25 mouse cellular contexts compared by ENCODE assay signal in the genomic region with DNA sequence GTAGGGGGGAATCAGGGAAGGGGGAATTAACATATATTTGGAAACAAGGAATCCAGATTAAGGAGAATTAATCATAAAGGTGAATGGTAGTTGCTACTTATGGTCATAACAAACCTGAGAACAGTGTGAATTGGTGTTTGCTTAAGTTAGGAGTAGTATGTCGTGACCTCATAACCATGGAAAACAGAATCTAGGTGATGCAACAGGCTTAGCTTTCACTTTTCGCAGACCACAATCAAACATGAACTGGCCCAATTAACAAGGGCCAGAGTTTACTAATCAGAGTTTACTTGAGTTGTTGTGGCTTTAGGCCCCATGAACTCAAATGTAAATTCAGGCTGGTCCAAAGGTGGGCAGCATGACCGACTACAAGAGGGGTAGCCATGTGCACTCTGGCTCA.
DNase-seq lines count a peak whose midpoint lies in the region; ATAC-seq and TF ChIP-seq lines count a peak whose summit lies in the region.
"Had no signal": no experiment of that assay in that cellular context is flagged by ENCODE, and none has a peak within 500 bp of the region (broad histone marks: within the 10 kb centered on the region; RNA-seq: fewer than 3 reads in every experiment).

No protein-coding gene starts in this region.

- intact Hi-C loops in heart, postnatal 25 days (cut with DNase I) = no loop called here

- H3K27me3 ChIP-seq in liver, adult 2 months (ENCODE audit: control insufficient read depth, insufficient read depth, low read length) = no peaks in the 10 kb centered on the region
- H3K27me3 ChIP-seq in liver, embryonic 11.5 days (replicated peaks; ENCODE audit: control insufficient read depth, insufficient read depth, low read length) = no peaks in the 10 kb centered on the region
- H3K27me3 ChIP-seq in lung, postnatal 0 days (replicated peaks; ENCODE audit: insufficient read depth, low read length) = no peaks in the 10 kb centered on the region
- H3K27me3 ChIP-seq in CH12.LX (replicated peaks) = no peaks in the 10 kb centered on the region
- H3K27me3 ChIP-seq: embryonic facial prominence, embryonic 13.5 days; embryonic facial prominence, embryonic 15.5 days; forebrain, embryonic 12.5 days had no signal

- H3K36me3 ChIP-seq in liver, adult 2 months (ENCODE audit: control insufficient read depth, insufficient read depth, low read length) = peaks cover 2% of the 10 kb centered on the region; the same call in 1 of the 2 replicates
- peaks cover 8% of the 10 kb centered on the region; the same call in 1 of the 2 replicates for H3K36me3 ChIP-seq in liver, embryonic 11.5 days (ENCODE audit: control insufficient read depth, insufficient read depth, low read length)
- peaks cover 7% of the 10 kb centered on the region; the same call in 1 of the 2 replicates for H3K36me3 ChIP-seq in lung, postnatal 0 days (ENCODE audit: insufficient read depth, low read length)
- H3K36me3 ChIP-seq in CH12.LX (replicated peaks in 1 of 2; ENCODE audit: control insufficient read depth in 1 of 2, insufficient read depth in 1 of 2, low read length in 1 of 2) = peaks cover 63 to 88% of the 10 kb centered on the region in 2 experiments

- in situ Hi-C loops in CH12.LX (cut with MboI; ENCODE audit: low pct_ligation_motif_present, low pct_unique_long_range_greater_than_20kb, low sequenced_read_pairs) = no loop called here

- TF ChIP-seq POLR2A in liver, adult 2 months (IDR thresholded peaks at IDR 0.05; ENCODE audit: extremely low read depth, insufficient read depth, low read length) = no peak
- no peak for TF ChIP-seq POLR2A in CH12.LX (IDR thresholded peaks at IDR 0.05; ENCODE audit: low read depth, low read length)

- no peak overlapping the region for H3K4me3 ChIP-seq in liver, adult 2 months (ENCODE audit: insufficient read depth, low read depth, low read length)
- no peak overlapping the region for H3K4me3 ChIP-seq in liver, embryonic 11.5 days (ENCODE audit: low read depth, low read length)
- H3K4me3 ChIP-seq in lung, postnatal 0 days (ENCODE audit: low read depth, low read length) = no peak overlapping the region
- no peak overlapping the region for H3K4me3 ChIP-seq in CH12.LX (replicated peaks in 1 of 3; ENCODE audit: low read depth in 2 of 3, low read length in 2 of 3, poor library complexity in 1 of 3)
- H3K4me3 ChIP-seq: embryonic facial prominence, embryonic 13.5 days; embryonic facial prominence, embryonic 15.5 days; erythroblast, embryonic 14.5 days; forebrain, embryonic 10.5 days; forebrain, embryonic 12.5 days had no signal

- DNase-seq in liver, adult 2 months (ENCODE audit: extremely low read depth, low read depth, low spot score) = peak; percentile 48
- DNase-seq in liver, embryonic 11.5 days (ENCODE audit: low spot score) = no peak
- DNase-seq in lung, postnatal 0 days (ENCODE audit: low spot score) = peak; percentile 23
- DNase-seq in lung, postnatal 36 days = no peak
- no peak for DNase-seq in CH12.LX (ENCODE audit: extremely low read depth)
- no peak for DNase-seq in ovary, postnatal 36 days (ENCODE audit: low spot score)
- no peak for DNase-seq in heart, postnatal 25 days (ENCODE audit: low spot score)
- DNase-seq: adrenal gland, adult 2 months; adrenal gland, postnatal 10 days; adrenal gland, postnatal 25 days; B cell, adult 2 months; cerebellum, adult 11 months; cerebellum, adult 18-20 months; cerebellum, adult 8-10 months; cerebellum, adult 9-11 months; cerebellum, postnatal 14 days; cerebellum, postnatal 36 days; embryo, embryonic 11 days had no signal

- dilution Hi-C loops in CH12.LX (cut with MboI; ENCODE audit: extremely low pct_ligation_motif_present, extremely low pct_unique_long_range_greater_than_20kb, low sequenced_read_pairs) = no loop called here

- no peak for TF ChIP-seq RAD21 in CH12.LX (IDR thresholded peaks at IDR 0.05; ENCODE audit: low read depth, low read length)

- H3K4me2 ChIP-seq in liver, embryonic 11.5 days = no peak overlapping the region
- H3K4me2 ChIP-seq in lung, postnatal 0 days (replicated peaks; ENCODE audit: low read depth, low read length) = no peak overlapping the region
- H3K4me2 ChIP-seq in CH12.LX (ENCODE audit: insufficient read depth, low read depth, poor library complexity, severe bottlenecking) = no peak overlapping the region
- H3K4me2 ChIP-seq: embryonic facial prominence, embryonic 13.5 days; embryonic facial prominence, embryonic 15.5 days; forebrain, embryonic 12.5 days had no signal

- WGBS in liver, adult 2 months = 34% methylated on average over 3 of the region's 3 CpGs
- WGBS in liver, embryonic 11.5 days = 89% methylated on average over 3 of the region's 3 CpGs
- WGBS in lung, postnatal 0 days = 78% methylated on average over 3 of the region's 3 CpGs

- no peak overlapping the region for H3K9ac ChIP-seq in liver, adult 2 months (ENCODE audit: low read depth, low read length)
- H3K9ac ChIP-seq in liver, embryonic 11.5 days (ENCODE audit: low read depth, low read length) = no peak overlapping the region
- no peak overlapping the region for H3K9ac ChIP-seq in lung, postnatal 0 days (replicated peaks; ENCODE audit: low read depth)
- H3K9ac ChIP-seq in CH12.LX (ENCODE audit: insufficient read depth, low read depth) = no peak overlapping the region
- H3K9ac ChIP-seq: embryonic facial prominence, embryonic 13.5 days; embryonic facial prominence, embryonic 15.5 days; forebrain, embryonic 12.5 days had no signal

- no peaks in the 10 kb centered on the region for H3K79me2 ChIP-seq in liver, adult 2 months (ENCODE audit: control insufficient read depth, insufficient read depth, low read length)
- H3K79me2 ChIP-seq in CH12.LX (replicated peaks; ENCODE audit: control insufficient read depth, extremely low read depth, insufficient read depth, poor library complexity, severe bottlenecking) = no peaks in the 10 kb centered on the region

- H3K9me3 ChIP-seq in liver, embryonic 11.5 days (ENCODE audit: control insufficient read depth, low read length) = no peaks in the 10 kb centered on the region
- no peaks in the 10 kb centered on the region for H3K9me3 ChIP-seq in lung, postnatal 0 days (ENCODE audit: low read length)
- no peaks in the 10 kb centered on the region for H3K9me3 ChIP-seq in CH12.LX (replicated peaks; ENCODE audit: low read length)
- H3K9me3 ChIP-seq: embryonic facial prominence, embryonic 13.5 days; embryonic facial prominence, embryonic 15.5 days; forebrain, embryonic 10.5 days; forebrain, embryonic 12.5 days had no signal

- H3K27ac ChIP-seq in liver, adult 2 months (replicated peaks; ENCODE audit: insufficient read depth, low read depth, low read length) = no peak overlapping the region
- no peak overlapping the region for H3K27ac ChIP-seq in liver, embryonic 11.5 days (ENCODE audit: low read depth, low read length)
- no peak overlapping the region for H3K27ac ChIP-seq in lung, postnatal 0 days (ENCODE audit: low read length)
- H3K27ac ChIP-seq in CH12.LX (ENCODE audit: insufficient read depth, low read depth) = no peak overlapping the region
- H3K27ac ChIP-seq: embryonic facial prominence, embryonic 13.5 days; embryonic facial prominence, embryonic 15.5 days; forebrain, embryonic 10.5 days; forebrain, embryonic 12.5 days had no signal

- no peak for TF ChIP-seq CTCF in liver, adult 2 months (IDR thresholded peaks at IDR 0.05; ENCODE audit: low read depth, low read length)
- TF ChIP-seq CTCF in lung, postnatal 0 days (IDR thresholded peaks at IDR 0.05) = no peak
- TF ChIP-seq CTCF in CH12.LX (conservative IDR thresholded peaks at IDR 0.05 in 1 of 2, IDR thresholded peaks at IDR 0.05 in 1 of 2; ENCODE audit: low read depth in 2 of 2, low read length in 2 of 2) = no peak

- TF ChIP-seq EP300 in lung, postnatal 0 days (IDR thresholded peaks at IDR 0.05) = no peak
- no peak for TF ChIP-seq EP300 in CH12.LX (IDR thresholded peaks at IDR 0.05; ENCODE audit: low read length)

- ATAC-seq in liver, embryonic 11.5 days (replicated peaks; ENCODE audit: low FRiP score) = no peak
- no peak for ATAC-seq in lung, postnatal 0 days
- ATAC-seq in megakaryocyte progenitor cell, adult 5-6 weeks (replicated peaks; ENCODE audit: poor library complexity) = peak; percentile 42; the same call in 1 of the 2 replicates
- ATAC-seq: CD4-positive, CD25-positive, alpha-beta regulatory T cell, adult 4 months had no signal

- no peaks in the 10 kb centered on the region; the same call in 1 of the 2 replicates for H3K4me1 ChIP-seq in liver, adult 2 months (ENCODE audit: control insufficient read depth, insufficient read depth, low read length)
- H3K4me1 ChIP-seq in liver, embryonic 11.5 days (replicated peaks; ENCODE audit: control insufficient read depth, insufficient read depth, low read length) = no peaks in the 10 kb centered on the region; the same call in 1 of the 2 replicates
- peaks cover 5% of the 10 kb centered on the region; the same call in 1 of the 2 replicates for H3K4me1 ChIP-seq in lung, postnatal 0 days (ENCODE audit: insufficient read depth, low read depth, low read length)
- H3K4me1 ChIP-seq in CH12.LX (ENCODE audit: control insufficient read depth in 1 of 2, insufficient read depth in 2 of 2) = no peaks in the 10 kb centered on the region
- H3K4me1 ChIP-seq: embryonic facial prominence, embryonic 15.5 days; forebrain, embryonic 12.5 days had no signal

TF ChIP-seq in CH12.LX, 34 proteins besides CTCF, POLR2A, EP300 and RAD21:
- TF ChIP-seq UBTF (IDR thresholded peaks at IDR 0.05; ENCODE audit: low read depth, low read length) (no peak), POLR2AphosphoS2 (IDR thresholded peaks at IDR 0.05; ENCODE audit: low read depth, low read length) (peak; percentile 58; the same call in 1 of the 2 replicates)

Comparison
In these comparisons a context has a peak if more than half of its experiments do, and no peak if none do; other contexts are left out.
1. DNase-seq: peak in liver, adult 2 months (single experiment) and lung, postnatal 0 days (single experiment); none in liver, embryonic 11.5 days (single experiment), lung, postnatal 36 days (single experiment), CH12.LX (single experiment), ovary, postnatal 36 days (single experiment) and heart, postnatal 25 days (single experiment).